Mouse (Mus musculus): ENCODE measurements around the gene Cpeb3.

GRCm38 (mm10) chr19:37237306-37237705 is 28.9 kb upstream of the Cpeb3 start:
- TF ChIP-seq CTCF (IDR thresholded peaks at IDR 0.05; ENCODE audit: low read depth, low read length) (no peak), GATA1 (IDR thresholded peaks at IDR 0.05; ENCODE audit: borderline replicate concordance, low read length) (no peak), POLR2AphosphoS5 (IDR thresholded peaks at IDR 0.05; ENCODE audit: insufficient replicate concordance, low read depth, low read length) (no peak), GATA2 (IDR thresholded peaks at IDR 0.05; ENCODE audit: borderline replicate concordance, low read depth, low read length) (no peak)
